Mouse (Mus musculus): ENCODE measurements around the gene Cd300ld3.
"Not testable (repeated sequence)": the region's sequence is repeated elsewhere in the genome, so short reads cannot be mapped to it uniquely, and the experiment has no call there.

Cd300ld3 gene

DNA sequence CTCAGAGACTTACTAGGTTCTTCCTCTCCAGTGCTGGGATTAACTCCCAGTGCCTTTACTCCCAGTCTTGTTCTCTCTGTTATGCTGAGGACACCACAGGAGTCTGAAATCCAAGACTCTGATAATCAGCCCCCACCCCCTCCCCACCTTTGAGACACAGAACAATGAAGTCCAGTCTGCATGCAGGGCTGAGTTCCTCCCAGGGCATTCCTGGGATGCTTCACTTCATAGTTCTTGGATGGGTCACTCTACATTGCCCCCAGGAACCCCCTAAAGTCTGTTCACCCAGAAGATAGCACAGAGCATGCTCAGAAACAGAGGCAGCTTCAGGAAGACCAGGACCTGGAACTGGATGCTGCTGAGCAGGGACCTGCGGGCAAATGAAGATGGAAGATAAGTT is 4.8 kb upstream of the Cd300ld3 start:
- peak in 1 of 2 experiments; percentile 8 for DNase-seq (ENCODE audit: low spot score in 2 of 2)

DNA sequence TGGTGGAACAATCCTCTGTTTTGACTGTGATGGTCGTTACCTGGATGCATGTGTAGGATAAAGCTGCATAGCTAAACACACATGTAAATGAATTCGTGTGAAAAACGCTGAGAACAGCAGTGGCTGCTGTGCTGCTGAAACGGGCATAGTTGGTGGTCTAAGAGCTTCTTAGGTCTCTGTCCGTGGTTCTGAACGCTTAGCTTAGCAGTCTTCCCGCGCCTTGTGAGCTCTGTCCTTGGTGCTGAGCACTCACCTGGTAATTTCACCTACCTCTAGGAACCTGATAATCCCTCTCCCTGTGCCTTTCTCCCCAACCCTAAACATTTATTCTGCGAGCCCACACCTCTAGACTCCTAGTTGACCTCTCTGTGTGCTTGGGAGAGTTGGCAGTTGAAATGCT is 4.0 kb upstream of the Cd300ld3 start:
- DNase-seq (ENCODE audit: low spot score in 2 of 2), result no peak

DNA sequence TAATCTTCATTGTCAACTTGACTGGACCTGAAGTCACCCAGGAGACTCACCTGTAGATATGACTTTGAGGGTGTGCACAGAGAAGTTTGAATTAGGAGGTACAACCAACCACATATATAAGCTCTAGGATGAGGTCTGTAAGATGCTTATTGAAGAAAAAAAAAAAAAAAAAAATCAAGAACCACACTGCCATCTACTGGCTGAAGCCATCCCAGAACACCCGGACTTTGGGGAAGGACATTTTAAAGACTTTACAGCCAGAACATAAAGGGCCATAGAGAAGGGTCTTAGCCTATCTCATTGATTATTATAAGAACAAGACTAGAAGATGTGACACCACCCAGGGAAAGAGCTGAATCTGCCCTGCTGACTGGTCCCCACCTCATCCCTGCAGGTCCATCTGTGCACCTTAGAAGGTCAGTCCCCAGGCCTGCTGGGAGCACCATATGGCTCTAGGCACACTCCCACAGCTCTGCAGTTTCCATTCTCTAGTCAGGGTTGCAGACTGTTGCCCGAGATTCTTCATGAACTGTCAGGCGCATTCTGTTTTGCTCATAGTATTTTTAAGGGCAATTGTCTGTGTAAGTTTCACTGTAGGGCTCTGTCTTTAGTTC is 1.2 kb upstream of the Cd300ld3 start:
- DNase-seq (ENCODE audit: low spot score in 2 of 2), result no peak

DNA sequence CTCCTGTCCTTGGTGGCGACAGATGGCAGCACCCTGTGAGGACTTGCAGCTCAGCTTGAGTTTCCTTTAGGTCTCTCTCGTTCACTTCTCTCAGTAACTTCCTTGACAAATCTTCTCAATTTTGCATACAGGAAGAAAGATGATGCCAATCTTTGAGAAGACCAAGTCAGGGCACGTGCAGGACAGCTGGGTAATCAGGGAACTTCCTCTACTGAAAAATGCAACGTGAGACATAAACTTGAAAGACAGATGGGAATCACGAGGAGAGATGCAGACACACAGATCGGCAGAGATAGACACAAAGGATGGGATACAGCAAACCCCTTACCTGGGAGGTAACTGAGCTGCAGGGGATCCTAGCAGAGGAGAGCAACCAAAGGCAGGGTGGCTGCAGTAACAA is 10.5 kb downstream of the Cd300ld3 start, which contains the start of gene Cd300ld5:
Gene Cd300ld5 (minus strand): TSS at position 101 of the 400 bp plus-strand sequence.
- not testable (repeated sequence) for DNase-seq (ENCODE audit: low spot score in 2 of 2)

DNA sequence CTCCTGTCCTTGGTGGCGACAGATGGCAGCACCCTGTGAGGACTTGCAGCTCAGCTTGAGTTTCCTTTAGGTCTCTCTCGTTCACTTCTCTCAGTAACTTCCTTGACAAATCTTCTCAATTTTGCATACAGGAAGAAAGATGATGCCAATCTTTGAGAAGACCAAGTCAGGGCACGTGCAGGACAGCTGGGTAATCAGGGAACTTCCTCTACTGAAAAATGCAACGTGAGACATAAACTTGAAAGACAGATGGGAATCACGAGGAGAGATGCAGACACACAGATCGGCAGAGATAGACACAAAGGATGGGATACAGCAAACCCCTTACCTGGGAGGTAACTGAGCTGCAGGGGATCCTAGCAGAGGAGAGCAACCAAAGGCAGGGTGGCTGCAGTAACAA is 21.3 kb downstream of the Cd300ld3 start, which contains the start of gene Cd300ld4:
Gene Cd300ld4 (minus strand): TSS at position 101 of the 400 bp plus-strand sequence.
- DNase-seq (ENCODE audit: low spot score in 2 of 2), result not testable (repeated sequence)

DNA sequence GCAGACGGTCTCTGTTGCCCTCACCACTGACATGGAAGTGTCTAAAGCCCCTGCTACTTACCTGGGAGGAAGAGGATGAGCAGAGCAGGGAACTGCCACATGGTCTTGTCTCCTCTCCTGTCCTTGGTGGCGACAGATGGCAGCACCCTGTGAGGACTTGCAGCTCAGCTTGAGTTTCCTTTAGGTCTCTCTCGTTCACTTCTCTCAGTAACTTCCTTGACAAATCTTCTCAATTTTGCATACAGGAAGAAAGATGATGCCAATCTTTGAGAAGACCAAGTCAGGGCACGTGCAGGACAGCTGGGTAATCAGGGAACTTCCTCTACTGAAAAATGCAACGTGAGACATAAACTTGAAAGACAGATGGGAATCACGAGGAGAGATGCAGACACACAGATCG is 32.1 kb downstream of the Cd300ld3 start, which contains the start of gene Cd300ld2:
Gene Cd300ld2 (minus strand): TSS at position 101 of the 400 bp plus-strand sequence.
- DNase-seq (ENCODE audit: low spot score in 2 of 2), result not testable (repeated sequence)

DNA sequence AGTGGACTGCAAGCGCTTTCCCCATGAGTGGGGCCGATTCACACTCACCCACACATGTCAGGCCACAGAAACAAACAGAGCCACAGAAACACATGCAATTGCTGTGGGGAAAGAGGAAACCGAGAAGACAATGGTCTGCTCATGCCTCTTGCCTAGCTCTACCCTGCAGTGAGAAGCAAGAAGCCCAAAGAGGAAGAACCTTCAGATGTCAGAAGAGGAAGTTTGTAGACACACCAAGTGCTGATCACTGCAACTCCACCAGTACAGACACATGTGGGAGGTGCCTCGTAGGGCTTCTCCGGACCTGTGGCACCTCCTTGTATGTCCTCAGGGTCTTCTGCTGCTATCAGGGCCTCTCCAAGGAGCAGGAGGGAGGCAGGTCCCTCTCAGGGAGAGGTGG is 44.1 kb downstream of the Cd300ld3 start:
- DNase-seq (ENCODE audit: low spot score in 2 of 2), result no peak

DNA sequence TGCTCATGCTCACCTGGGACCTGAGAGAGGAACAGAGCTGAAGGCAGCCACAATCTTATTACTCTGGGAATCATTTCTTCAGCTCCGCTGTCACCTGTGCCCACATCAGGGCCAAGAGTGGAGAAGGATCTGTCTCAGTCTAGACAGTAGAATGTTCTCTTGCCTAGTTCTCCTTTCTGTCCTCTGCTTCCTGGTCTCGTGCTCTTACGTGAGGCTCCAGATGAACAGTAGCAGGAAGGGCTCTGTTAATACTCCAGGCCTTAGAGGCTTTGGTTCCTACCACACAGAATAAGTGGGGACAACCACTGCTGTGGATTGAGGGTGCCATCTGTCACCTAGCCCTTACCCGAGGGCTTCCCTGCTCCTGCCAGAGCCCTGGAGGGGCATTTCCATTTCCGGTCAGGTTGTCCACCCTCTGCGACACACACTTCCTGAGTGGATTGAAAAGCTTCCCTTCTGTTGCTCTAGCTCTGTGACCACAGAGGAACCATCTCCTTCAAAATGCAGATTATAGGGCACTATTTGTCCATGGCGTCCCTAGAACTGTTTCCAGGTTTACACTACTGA is 46.7 kb downstream of the Cd300ld3 start, which contains the start of gene Cd300c2:
Gene Cd300c2 (minus strand): TSS at position 407 of the 567 bp plus-strand sequence.
- no peak for DNase-seq (ENCODE audit: low spot score in 2 of 2)
